Mouse (Mus musculus): ENCODE measurements at regions not wholly inside any gene's neighbourhood (a gene's known extent, or its start where the extent isn't known, plus 50 kb on each side); places are given as distances from the start of the nearest gene placed in this dataset.

GRCm38 (mm10) chr1:26909926-26910665 lies 222.8 kb upstream of the 4931408C20Rik start:
- intact Hi-C loops (cut with DNase I) = no loop called here
- DNase-seq = no peak

- intact Hi-C loops (cut with DNase I) = no loop called here
These were observed 215.0 kb upstream of the 4931408C20Rik start for GRCm38 (mm10) chr1:26902306-26902705.

GRCm38 (mm10) chr1:26857433-26857832 lies 170.2 kb upstream of the 4931408C20Rik start:
- no peak for DNase-seq
- intact Hi-C loops (cut with DNase I) = no loop called here

More at GRCm38 (mm10) chr1:26902306-26902705, 215.0 kb upstream of the 4931408C20Rik start:
- DNase-seq = peak; percentile 1

- no peak for DNase-seq
These were observed 166.5 kb upstream of the 4931408C20Rik start for GRCm38 (mm10) chr1:26853802-26854201.

GRCm38 (mm10) chr1:26809259-26809658 lies 122.0 kb upstream of the 4931408C20Rik start:
- intact Hi-C loops (cut with DNase I) = no loop called here
- DNase-seq = no peak

More at GRCm38 (mm10) chr1:26853802-26854201, 166.5 kb upstream of the 4931408C20Rik start:
- intact Hi-C loops (cut with DNase I) = no loop called here

- intact Hi-C loops (cut with DNase I) = no loop called here
- DNase-seq = no peak
These were observed 77.8 kb upstream of the 4931408C20Rik start for GRCm38 (mm10) chr1:26765076-26765475.
